Mouse (Mus musculus): ENCODE results near the gene Tpcn1.

Gene Tpcn1

DNA sequence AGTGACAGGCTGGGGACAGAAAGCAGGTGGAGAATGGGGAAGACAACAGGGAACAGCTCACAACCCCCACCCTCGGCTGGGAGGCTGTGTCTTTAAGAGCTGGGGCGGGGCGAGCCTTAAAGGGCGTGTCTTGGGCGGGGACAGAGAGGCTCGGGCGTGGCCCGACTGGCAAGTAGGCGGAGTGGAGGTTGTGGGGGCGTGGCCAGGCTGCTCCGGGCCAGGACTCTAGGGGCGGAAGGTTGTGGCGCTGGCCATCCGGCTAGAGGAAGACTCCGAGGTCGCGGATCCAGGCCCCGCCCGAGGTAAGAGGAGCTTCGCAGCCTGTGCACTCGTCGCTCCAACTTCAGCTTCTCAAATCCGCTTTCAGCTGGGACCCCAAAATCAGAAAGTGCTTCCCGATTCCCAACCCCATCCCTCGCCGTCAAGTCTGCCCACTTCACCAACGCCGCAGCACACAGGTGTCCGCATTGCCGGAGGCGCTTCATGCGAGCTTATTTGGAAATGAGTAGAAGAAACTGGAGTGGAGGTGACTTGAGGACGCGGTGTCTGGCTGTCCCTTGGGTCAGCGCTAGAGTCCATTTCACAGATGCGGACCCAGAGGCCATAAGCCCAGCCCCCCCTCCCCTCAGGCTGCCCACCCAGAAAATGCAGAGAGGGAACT is 77.4 kb downstream of the Tpcn1 start, which contains the start of gene Slc8b1:
Gene Slc8b1, plus strand, starts transcription at position 187 of the 661 bp plus-strand sequence.
- peak; percentile 99 for DNase-seq

DNA sequence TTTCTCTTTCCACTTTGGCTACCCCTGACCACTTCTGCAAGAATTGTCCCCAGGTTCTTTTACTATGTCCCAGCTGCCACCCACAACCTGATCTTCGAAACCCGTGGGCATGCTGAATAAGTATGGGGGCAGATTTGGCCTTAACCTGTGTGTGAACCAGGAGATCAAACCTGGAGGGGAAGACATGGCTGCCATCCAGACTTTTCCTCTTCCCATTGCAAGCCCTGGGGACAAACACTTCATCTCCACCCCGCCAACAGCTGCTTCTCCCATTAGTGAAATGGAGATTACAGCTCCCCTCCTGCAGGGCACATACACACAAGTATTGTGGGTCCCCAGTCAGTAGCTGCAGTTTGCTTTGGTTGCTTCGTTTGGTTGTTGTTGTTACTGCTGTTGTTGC is 81.2 kb downstream of the Tpcn1 start:
- no peak for DNase-seq

DNA sequence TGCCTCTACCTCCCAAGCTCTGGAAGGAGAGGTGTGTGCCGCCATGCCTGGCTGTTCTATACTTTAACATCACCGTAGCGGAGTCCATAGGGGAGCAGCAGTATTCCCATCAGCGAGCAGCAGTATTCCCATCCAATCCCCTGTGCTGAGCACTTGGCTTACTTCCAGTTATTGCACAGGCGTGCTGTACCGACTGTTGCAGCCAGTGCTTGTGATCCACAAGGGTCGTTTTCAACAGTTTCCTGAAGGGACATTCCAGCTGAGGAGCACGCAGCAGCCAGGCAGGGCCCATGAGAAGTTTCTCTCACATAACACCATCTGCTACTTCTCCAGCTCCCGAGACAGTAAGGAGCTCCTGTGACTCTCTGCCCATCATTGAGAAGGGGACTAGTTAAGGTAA is 82.0 kb downstream of the Tpcn1 start:
- no peak for DNase-seq

GRCm38 (mm10) chr5:120505781-120506180 is 82.7 kb downstream of the Tpcn1 start:
- no peak for DNase-seq

DNA sequence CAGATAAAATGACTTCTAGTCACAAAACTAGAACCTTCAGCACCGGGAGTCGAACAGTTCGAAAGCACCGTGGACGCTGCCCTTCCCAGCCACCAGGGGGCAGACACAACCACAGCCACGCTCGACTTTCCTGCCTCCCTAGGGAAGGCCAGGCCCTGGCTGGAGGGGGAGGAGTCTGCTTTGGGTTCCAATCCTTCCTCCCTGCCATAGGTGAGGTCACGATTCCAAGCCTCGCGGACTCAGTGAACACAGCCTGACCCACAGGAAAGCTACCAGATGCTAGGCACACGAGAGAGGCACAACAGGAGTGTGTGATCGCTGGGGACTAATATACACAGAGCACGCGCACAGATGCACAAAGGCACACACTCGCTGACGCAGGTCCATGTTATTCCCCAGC is 83.1 kb downstream of the Tpcn1 start:
- DNase-seq, result peak; percentile 72 to 78

DNA sequence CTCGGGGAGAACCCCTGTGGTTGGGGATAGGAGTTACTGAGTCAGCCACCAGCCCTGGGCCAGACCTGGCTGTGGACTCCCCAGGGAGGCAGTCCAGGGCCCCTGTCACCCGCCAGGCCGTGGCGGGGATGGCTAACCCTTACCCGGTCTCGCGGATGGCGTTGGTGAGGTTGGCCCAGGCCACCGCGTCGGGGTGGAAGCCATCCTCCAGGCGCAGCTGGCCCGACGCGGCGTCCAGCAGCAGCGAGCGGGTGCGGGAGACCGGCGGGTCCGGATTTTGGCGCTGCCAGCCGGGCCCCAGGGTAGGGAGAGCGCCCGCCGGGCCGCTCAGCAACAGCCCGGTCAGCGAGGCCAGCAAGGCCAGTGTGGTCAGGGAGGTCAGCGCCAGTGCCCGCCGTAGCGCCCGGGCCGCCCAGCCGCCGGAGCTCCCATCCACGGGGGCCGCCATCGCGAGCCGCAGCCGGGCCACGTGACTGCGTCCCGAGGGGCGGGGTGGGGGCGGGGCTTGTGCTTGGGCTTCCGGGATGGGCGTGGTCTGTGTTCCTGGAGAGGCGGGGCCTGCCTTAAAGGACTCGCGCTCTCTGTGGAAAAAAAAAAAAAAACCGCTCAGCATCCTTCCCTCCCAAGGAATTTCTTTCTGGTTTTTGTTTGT is 85.2 kb downstream of the Tpcn1 start, which contains the start of gene Plbd2:
Gene Plbd2, minus strand, starts transcription at position 482 of the 652 bp plus-strand sequence.
- peak; percentile 82 to 83 for DNase-seq

- no peak for DNase-seq
Observed at GRCm38 (mm10) chr5:120502675-120503143, 85.8 kb downstream of the Tpcn1 start.

DNA sequence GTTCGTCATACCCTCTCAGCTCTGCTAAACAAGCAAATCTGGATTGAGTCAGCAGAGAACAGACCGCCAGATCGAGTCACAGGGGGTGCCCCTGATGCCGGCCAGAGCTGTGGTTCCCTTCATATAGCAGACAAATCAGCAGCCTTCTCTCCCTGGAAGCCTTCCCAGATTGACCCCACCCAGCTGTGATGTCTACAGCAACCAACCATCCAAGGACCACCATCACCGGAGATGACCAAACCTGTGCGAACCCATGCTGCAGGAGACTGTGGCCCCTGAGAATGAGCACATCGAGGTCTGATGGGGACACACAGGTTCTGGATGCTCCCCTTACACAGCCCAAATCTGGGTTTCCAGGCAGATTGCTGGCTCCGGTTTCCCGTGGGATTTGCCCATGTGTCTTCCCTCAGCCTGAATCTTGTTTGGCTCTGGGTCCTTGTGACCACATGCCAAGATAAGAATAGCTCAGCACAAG is 86.3 kb downstream of the Tpcn1 start:
- DNase-seq, result no peak

DNA sequence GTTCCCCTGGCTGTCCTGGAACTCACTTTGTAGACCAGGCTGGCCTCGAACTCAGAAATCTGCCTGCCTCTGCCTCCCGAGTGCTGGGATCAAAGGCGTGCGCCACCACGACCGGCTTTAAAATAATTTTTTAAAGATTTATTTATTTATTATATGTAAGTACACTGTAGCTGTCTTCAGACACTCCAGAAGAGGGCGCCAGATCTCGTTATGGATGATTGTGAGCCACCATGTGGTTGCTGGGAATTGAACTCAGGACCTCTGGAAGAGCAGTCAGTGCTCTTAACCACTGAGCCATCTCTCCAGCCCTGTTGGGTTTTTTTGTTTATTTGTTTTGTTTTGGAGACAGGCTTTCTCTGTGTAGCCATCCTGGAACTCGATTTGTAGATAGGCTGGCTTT is 87.9 kb downstream of the Tpcn1 start:
- DNase-seq, result peak; percentile 46 to 51

- DNase-seq, result no peak
Observed at GRCm38 (mm10) chr5:120499202-120499601, 89.3 kb downstream of the Tpcn1 start.

GRCm38 (mm10) chr5:120497071-120497470 is 91.4 kb downstream of the Tpcn1 start:
- no peak for DNase-seq

DNA sequence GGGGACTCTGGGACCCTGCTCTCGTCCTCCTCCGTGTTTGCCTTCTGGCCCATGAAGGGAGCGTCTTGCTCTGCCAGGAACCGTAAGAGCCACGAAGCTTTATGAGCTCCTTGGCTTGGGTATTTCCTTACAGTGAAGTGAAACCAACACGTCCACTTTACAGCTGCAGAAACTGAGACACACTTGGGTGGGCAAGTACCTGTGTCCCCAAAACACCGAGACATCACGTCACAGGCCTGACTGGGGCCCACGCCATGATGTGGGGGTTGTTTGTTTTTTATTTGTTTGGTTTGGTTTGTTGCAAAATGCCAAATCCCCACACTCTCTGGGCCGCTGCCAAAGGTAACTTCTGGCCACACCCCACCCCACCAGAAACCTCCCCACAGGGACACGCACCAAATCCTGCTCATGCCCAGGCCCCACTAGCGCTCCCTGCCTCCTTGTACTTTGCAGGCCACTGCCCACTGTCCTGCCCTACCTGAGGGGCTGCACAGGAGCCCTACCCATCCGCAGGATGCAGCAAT is 92.7 kb downstream of the Tpcn1 start:
- peak; percentile 28 to 36 for DNase-seq

GRCm38 (mm10) chr5:120495064-120495702 is 93.3 kb downstream of the Tpcn1 start:
- no peak for DNase-seq

DNA sequence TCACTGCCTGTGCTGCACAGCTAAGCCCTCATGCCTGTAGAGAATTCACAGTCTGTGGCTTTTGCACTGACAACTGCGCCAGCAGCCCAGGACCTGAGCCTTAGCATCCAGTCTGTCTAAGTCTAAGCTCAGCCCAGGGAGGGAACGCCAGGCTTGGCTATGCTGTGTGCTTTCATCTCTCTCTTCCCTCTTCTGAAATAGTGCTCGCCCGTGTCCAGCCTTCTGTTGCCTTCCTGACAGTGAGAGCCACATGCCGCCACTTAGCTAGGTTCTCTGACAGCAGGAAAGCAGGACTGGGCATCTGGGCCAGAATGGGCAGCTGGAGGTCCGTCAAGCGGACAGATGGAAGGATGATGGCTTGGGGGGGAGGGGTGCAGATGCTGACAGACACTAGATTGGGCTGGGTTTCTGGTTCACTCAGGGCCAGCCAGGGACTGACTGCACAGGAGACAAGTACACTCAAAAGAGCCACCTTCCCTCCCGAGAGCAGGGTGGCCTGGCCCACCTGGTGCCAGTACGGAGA is 94.5 kb downstream of the Tpcn1 start:
- no peak for DNase-seq

DNA sequence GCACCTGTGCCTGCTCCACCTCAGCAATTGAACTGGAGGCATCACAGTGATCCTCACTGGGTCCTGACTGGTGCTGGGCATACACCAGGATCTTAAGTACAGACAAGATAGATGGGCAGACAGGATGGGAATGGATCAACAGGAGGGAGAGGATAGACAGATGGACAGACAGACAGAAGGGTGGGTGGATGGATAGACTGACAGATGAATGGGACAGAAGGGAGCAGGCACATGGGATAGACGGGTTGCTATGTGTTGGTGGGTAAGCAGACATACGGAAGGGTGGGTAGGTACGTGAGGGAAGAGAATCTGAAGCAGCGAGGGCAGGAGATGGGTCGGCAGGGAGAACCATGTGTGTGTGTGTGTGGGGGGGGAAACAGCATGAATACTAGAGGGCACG is 95.0 kb downstream of the Tpcn1 start:
- no peak for DNase-seq

GRCm38 (mm10) chr5:120492437-120492836 is 96.0 kb downstream of the Tpcn1 start:
- no peak for DNase-seq

DNA sequence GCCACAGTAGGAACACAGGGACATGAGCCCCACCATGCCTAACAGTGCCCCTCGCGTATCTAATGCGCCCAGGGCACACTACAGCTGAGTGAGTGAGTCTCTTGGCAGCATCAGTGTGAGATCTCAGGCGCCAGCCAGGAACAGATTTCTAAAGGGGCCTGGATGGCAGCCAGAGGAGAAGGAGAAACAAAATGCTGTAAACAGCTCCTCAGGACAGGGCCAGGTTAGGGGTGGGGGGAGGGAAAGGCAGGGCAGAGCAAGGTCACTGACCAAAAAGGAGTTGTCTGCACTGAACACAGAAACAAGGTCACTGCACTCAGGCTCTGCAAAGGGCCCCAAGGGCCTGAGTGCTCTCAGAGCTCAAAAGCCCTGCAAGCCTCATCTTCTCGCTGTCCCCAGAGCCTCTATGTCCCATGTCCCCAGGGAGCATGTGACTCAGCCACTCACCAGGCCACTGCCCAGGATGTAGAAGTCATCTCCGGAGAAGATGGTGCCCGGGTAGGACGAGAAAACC is 97.7 kb downstream of the Tpcn1 start:
- DNase-seq, result no peak

- DNase-seq, result no peak
Observed at GRCm38 (mm10) chr5:120487844-120488243, 100.6 kb downstream of the Tpcn1 start.

Measured in B cell, adult 2 months (primary cell).